Mouse (Mus musculus) spleen, adult 2 months (tissue): ENCODE data around the gene Hist1h3g.

Experiments
- CTCF ChIP-seq: fragments of 200-500 bp; IDR thresholded peaks from 2 replicates; pipeline ENCODE4 v1.5.1; 2011; ENCODE audit warnings: mild to moderate bottlenecking, inconsistent platforms; ENCODE audit not compliant: insufficient read depth, insufficient read length, insufficient replicate concordance; ENCODE audit errors: extremely low read depth
- POLR2A ChIP-seq: fragments of 200-500 bp; IDR thresholded peaks from 2 replicates; pipeline ENCODE4 v1.6.1; 2011; ENCODE audit warnings: low read depth, low read length, inconsistent platforms

- TF ChIP-seq CTCF (no peak), POLR2A (no peak)
Measured at GRCm38 (mm10) chr13:23523976-23524375, 11.2 kb upstream of the Hist1h3g start.
